Mouse (Mus musculus) liver, embryonic 14.5 days (tissue): ENCODE measurements at regions not wholly inside any gene's neighbourhood (a gene's known extent, or its start where the extent isn't known, plus 50 kb on each side); places are given as distances from the start of the nearest gene placed in this dataset.
A peak's percentile ranks its signal among the peaks of the same experiment; 100 is the strongest.

Experiments
- ATAC-seq: fragments of 200-750 bp; cut with Nextera tagmentation; 2 replicates; pipeline ENCODE4 v1.8.0; 2017; ENCODE audit warnings: moderate number of reproducible peaks, mild to moderate bottlenecking, moderate library complexity; ENCODE audit not compliant: insufficient read depth
- DNase-seq, 3 experiments: peaks; one replicate each; pipeline ENCODE4 v3.0.0-alpha.2; 2012 to 2013; ENCODE audit warnings: low read depth in 3 of 3, low spot score in 3 of 3
- H3K27ac ChIP-seq: fragments of 300-500 bp; sonication (generic); 2 replicates; pipeline ENCODE4 v1.5.1; 2014; ENCODE audit warnings: moderate library complexity, mild to moderate bottlenecking, control low read depth, inconsistent platforms
- H3K27me3 ChIP-seq: fragments of 300-500 bp; sonication (generic); 2 replicates; pipeline ENCODE4 v1.6.1; 2014; ENCODE audit warnings: mild to moderate bottlenecking, low read length, moderate library complexity; ENCODE audit not compliant: control insufficient read depth, insufficient read depth
- H3K36me3 ChIP-seq: fragments of 300-500 bp; sonication (generic); replicated peaks from 2 replicates; pipeline ENCODE4 v1.6.1; 2014; ENCODE audit warnings: low read depth; ENCODE audit not compliant: control insufficient read depth, insufficient read depth
- H3K4me1 ChIP-seq, 2 experiments: fragments of 200-500 bp in 1 of 2; fragments of 300-500 bp in 1 of 2; sonication (generic) in 1 of 2; replicated peaks; 2 replicates each; pipeline ENCODE4 v1.6.1; 2012 to 2014; ENCODE audit warnings: antibody characterized with exemption in 1 of 2, inconsistent platforms in 1 of 2, low read length in 1 of 2; ENCODE audit not compliant: control insufficient read depth in 2 of 2, insufficient read depth in 2 of 2
- H3K4me2 ChIP-seq: fragments of 300-500 bp; sonication (generic); 2 replicates; pipeline ENCODE4 v1.6.1; 2014; ENCODE audit warnings: low read depth, mild to moderate bottlenecking, control low read depth, moderate library complexity
- H3K4me3 ChIP-seq, 2 experiments: fragments of 200-500 bp in 1 of 2; fragments of 300-500 bp in 1 of 2; sonication (generic) in 1 of 2; 2 replicates each; pipeline ENCODE4 v1.5.1; 2012 to 2014; ENCODE audit warnings: low read depth in 2 of 2, low read length in 2 of 2, mild to moderate bottlenecking in 2 of 2, control low read depth in 1 of 2, inconsistent platforms in 1 of 2, moderate library complexity in 1 of 2; ENCODE audit not compliant: insufficient read depth in 1 of 2
- H3K9ac ChIP-seq: fragments of 300-500 bp; sonication (generic); replicated peaks from 2 replicates; pipeline ENCODE4 v1.6.1; 2014; ENCODE audit warnings: mild to moderate bottlenecking, control low read depth, moderate library complexity
- H3K9me3 ChIP-seq: fragments of 300-500 bp; sonication (generic); 2 replicates; pipeline ENCODE4 v1.6.1; 2016; ENCODE audit warnings: low read length, mixed read lengths; ENCODE audit not compliant: control insufficient read depth
- CTCF ChIP-seq: IDR thresholded peaks from 2 replicates; pipeline ENCODE4 v1.5.1; 2016; ENCODE audit warnings: antibody characterized with exemption, low read depth, control low read depth
- EP300 ChIP-seq: IDR thresholded peaks from 2 replicates; pipeline ENCODE4 v1.6.1; 2016; ENCODE audit warnings: antibody characterized with exemption, low read depth
- whole genome bisulfite sequencing: fragments of 180-500 bp; shearing (Covaris S2); extraction: QIAGEN DNeasy Blood & Tissue Kit; methylation state at CpG from one replicate; pipeline ENCODE4 v1.1.7; 2014; ENCODE audit not compliant: insufficient replicate concordance; 5-methylcytosine and 5-hydroxymethylcytosine counted together

DNA sequence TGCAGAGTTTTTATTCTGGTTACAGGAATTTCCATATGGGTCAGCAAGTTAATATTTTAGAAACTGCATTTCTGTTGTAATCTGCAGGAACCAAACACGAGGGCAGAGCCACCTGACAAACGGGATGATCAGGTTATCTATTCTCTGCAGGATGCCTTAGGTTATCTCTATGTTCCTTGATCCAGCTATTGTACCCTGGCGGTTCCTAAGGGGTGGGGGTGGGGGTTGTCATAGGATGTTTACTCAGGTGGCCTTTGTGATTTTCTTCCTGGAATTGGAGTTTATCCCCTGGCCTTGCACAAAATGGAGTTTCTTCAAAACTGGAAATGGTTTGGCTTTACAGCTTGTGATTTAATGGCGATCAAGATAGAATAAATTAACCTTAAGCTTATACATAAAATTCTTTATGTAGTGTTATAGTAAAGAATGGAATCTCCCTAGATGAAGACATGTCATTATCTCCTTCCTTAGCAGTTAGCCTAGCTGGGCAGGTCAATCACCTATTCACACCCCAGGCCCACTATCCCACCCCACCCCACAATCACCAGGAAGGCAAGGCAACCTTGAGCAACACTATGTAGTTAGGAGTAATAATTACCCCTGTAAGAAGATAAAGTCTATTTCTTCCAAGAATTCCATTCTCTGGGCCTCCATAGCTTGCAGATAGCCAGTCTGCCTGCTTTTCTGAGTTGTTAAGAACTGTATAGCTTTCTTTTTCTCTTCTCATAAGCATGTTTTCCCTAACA lies 192.3 kb upstream of the B430218F22Rik start:
- ATAC-seq (peak; percentile 28; the same call in 1 of the 2 replicates), DNase-seq (no peak)
- whole genome bisulfite sequencing: 28% methylated on average over 4 of the region's 4 CpGs
- no peaks in the 10 kb centered on the region for H3K4me1 ChIP-seq
- no peak overlapping the region for H3K27ac ChIP-seq
- no peaks in the 10 kb centered on the region for H3K27me3 ChIP-seq
- H3K4me3 ChIP-seq: no peak overlapping the region
- H3K9ac ChIP-seq: no peak overlapping the region
- H3K9me3 ChIP-seq: no peaks in the 10 kb centered on the region
- TF ChIP-seq CTCF: no peak
- TF ChIP-seq EP300: no peak
- H3K36me3 ChIP-seq: no peaks in the 10 kb centered on the region
- H3K4me2 ChIP-seq: no peak overlapping the region

DNA sequence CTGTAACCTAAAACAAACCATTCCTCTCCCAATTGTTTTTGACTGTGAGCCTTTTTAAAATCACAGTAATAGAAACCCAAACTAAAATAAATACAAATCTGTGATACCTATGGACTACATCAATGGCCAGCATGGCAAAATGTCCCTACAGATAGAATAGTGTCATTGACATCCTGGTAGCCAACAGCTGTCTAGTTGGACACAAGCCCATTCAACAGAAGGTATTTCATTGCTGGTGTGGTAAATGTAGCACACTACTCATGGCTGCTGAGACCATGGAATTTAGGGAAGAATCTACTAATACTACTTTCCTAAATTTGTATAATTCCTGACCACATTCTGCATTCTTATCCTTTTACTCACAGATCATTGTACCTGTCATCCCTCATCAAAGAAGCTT lies 178.3 kb upstream of the B430218F22Rik start:
- DNase-seq: no peak
- H3K36me3 ChIP-seq: no peaks in the 10 kb centered on the region
- H3K27ac ChIP-seq: no peak overlapping the region
- H3K27me3 ChIP-seq: no peaks in the 10 kb centered on the region
- H3K4me3 ChIP-seq: no peak overlapping the region
- H3K9me3 ChIP-seq: no peaks in the 10 kb centered on the region
- H3K4me1 ChIP-seq: no peaks in the 10 kb centered on the region
- no peak overlapping the region for H3K9ac ChIP-seq
- H3K4me2 ChIP-seq: no peak overlapping the region
- no peak for ATAC-seq
- TF ChIP-seq CTCF: no peak
- no peak for TF ChIP-seq EP300

GRCm38 (mm10) chr13:118227354-118227753 lies 159.1 kb upstream of the B430218F22Rik start:
- no peak overlapping the region for H3K4me2 ChIP-seq
- no peak overlapping the region for H3K4me3 ChIP-seq
- H3K9me3 ChIP-seq: no peaks in the 10 kb centered on the region
- no peaks in the 10 kb centered on the region for H3K4me1 ChIP-seq
- 24% methylated on average over 3 of the region's 3 CpGs for WGBS
- no peaks in the 10 kb centered on the region for H3K27me3 ChIP-seq
- TF ChIP-seq EP300 (no peak), CTCF (peak; percentile 44; the same call in 1 of the 2 replicates)
- H3K36me3 ChIP-seq: no peaks in the 10 kb centered on the region
- no peak overlapping the region for H3K9ac ChIP-seq
- ATAC-seq (no peak), DNase-seq (peak in 1 of 3 experiments; percentile 3)
- H3K27ac ChIP-seq: no peak overlapping the region

DNA sequence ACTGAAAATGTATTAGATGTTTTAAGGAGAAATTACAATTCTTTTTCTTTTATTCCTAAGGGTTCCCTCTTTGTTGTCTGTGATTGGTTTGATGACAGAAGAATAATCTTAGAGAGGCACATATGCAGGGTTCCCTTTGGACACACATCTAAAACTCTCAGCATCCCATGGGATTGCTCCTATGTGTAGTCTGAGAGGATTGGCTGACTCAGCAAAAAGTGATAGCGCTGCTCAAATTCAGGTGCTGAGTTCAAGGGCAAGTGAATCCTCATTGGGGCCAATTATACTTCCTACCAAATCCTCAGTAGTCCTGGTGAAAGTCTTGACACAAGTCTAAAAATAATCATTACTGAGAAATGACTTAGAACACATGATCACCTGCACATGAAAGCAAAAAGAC lies 148.5 kb upstream of the B430218F22Rik start:
- Histone ChIP-seq H3K4me3 (no peak overlapping the region), H3K9me3 (no peaks in the 10 kb centered on the region), H3K9ac (no peak overlapping the region), H3K27me3 (no peaks in the 10 kb centered on the region), H3K4me1 (no peaks in the 10 kb centered on the region), H3K4me2 (no peak overlapping the region), H3K36me3 (no peaks in the 10 kb centered on the region), H3K27ac (no peak overlapping the region)
- ATAC-seq (no peak), DNase-seq (no peak)
- TF ChIP-seq EP300: no peak
- TF ChIP-seq CTCF: no peak
- WGBS: 66% methylated on average over 1 of the region's 1 CpGs

DNA sequence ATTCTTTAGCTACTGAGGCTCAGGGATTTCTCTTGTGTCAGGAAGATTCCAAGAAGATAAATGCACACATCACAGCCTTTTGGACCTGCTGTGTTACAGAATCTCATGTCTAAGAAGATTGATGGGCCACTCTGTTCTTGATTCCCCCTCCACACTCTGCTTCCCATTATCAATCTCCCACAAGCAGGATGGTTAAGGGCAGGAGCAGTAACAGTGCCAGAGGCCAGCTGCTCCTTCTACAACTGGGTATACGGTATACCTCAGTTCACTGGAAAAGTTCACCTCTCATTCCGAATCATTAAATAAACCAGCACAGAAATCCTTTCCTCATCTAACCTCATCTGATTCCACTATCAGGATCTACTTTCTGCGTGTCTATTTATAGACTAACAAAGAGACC lies 141.8 kb upstream of the B430218F22Rik start:
- H3K27me3 ChIP-seq: no peaks in the 10 kb centered on the region
- H3K27ac ChIP-seq: no peak overlapping the region
- no peak overlapping the region for H3K4me2 ChIP-seq
- H3K4me1 ChIP-seq: no peaks in the 10 kb centered on the region
- H3K36me3 ChIP-seq: no peaks in the 10 kb centered on the region
- H3K9me3 ChIP-seq: no peaks in the 10 kb centered on the region
- 50% methylated on average over 3 of the region's 3 CpGs for WGBS
- ATAC-seq (no peak), DNase-seq (no peak)
- TF ChIP-seq EP300: no peak
- TF ChIP-seq CTCF: no peak
- no peak overlapping the region for H3K9ac ChIP-seq
- H3K4me3 ChIP-seq: no peak overlapping the region
